Mouse (Mus musculus): ENCODE data around the gene Tpd52l1. TPM values are rescaled to one million over a fixed set of nuclear protein-coding genes. Genes with fewer than 3 reads are reported as not detected.
A peak's percentile ranks its signal among the peaks of the same experiment; 100 is the strongest.

Tpd52l1 gene
- polyA plus RNA-seq, 1 experiment, result 1.3 TPM

- WGBS, result 2% methylated on average over 41 of the region's 44 CpGs
- Histone ChIP-seq H3K4me1 (ENCODE audit: control insufficient read depth, insufficient read depth, insufficient read length, low read length) (no peaks in the 10 kb centered on the region), H3K36me3 (ENCODE audit: control insufficient read depth, insufficient read depth, low read length) (peaks cover 2% of the 10 kb centered on the region), H3K27me3 (ENCODE audit: control insufficient read depth, insufficient read depth, low read length) (no peaks in the 10 kb centered on the region), H3K4me3 (ENCODE audit: low read depth, low read length) (peak within 1 kb of the TSS; percentile 93), H3K27ac (ENCODE audit: insufficient read depth, low read depth, low read length) (peak within 1 kb of the TSS; percentile 88)
- TF ChIP-seq CTCF (IDR thresholded peaks at IDR 0.05; ENCODE audit: extremely low read depth, insufficient read length, insufficient replicate concordance, low read depth, low read length) (no peak), POLR2A (IDR thresholded peaks at IDR 0.05; ENCODE audit: low read depth, low read length) (peak; percentile 80; the same call in 1 of the 2 replicates)
Observed at GRCm38 (mm10) chr10:31312865-31313848, 132.6 kb downstream of the Tpd52l1 start, which contains the start of gene Hddc2. Hddc2 (plus strand) TSS chr10:31313383.

GRCm38 (mm10) chr10:31307024-31307598 is 138.6 kb downstream of the Tpd52l1 start:
- no peak for TF ChIP-seq CTCF (IDR thresholded peaks at IDR 0.05; ENCODE audit: extremely low read depth, insufficient read length, insufficient replicate concordance, low read depth, low read length)
- TF ChIP-seq POLR2A (IDR thresholded peaks at IDR 0.05; ENCODE audit: low read depth, low read length), result no peak
- Histone ChIP-seq H3K27me3 (ENCODE audit: control insufficient read depth, insufficient read depth, low read length) (no peaks in the 10 kb centered on the region), H3K27ac (ENCODE audit: insufficient read depth, low read depth, low read length) (no peak overlapping the region), H3K36me3 (ENCODE audit: control insufficient read depth, insufficient read depth, low read length) (no peaks in the 10 kb centered on the region), H3K4me1 (ENCODE audit: control insufficient read depth, insufficient read depth, insufficient read length, low read length) (no peaks in the 10 kb centered on the region), H3K4me3 (ENCODE audit: low read depth, low read length) (no peak overlapping the region)
- WGBS, result 14% methylated on average over 1 of the region's 1 CpGs

GRCm38 (mm10) chr10:31303446-31303845 is 142.3 kb downstream of the Tpd52l1 start:
- 95% methylated on average over 2 of the region's 2 CpGs for WGBS
- Histone ChIP-seq H3K27me3 (ENCODE audit: control insufficient read depth, insufficient read depth, low read length) (no peaks in the 10 kb centered on the region), H3K27ac (ENCODE audit: insufficient read depth, low read depth, low read length) (no peak overlapping the region), H3K36me3 (ENCODE audit: control insufficient read depth, insufficient read depth, low read length) (no peaks in the 10 kb centered on the region), H3K4me3 (ENCODE audit: low read depth, low read length) (no peak overlapping the region), H3K4me1 (ENCODE audit: control insufficient read depth, insufficient read depth, insufficient read length, low read length) (no peaks in the 10 kb centered on the region)
- TF ChIP-seq POLR2A (IDR thresholded peaks at IDR 0.05; ENCODE audit: low read depth, low read length) (no peak), CTCF (IDR thresholded peaks at IDR 0.05; ENCODE audit: extremely low read depth, insufficient read length, insufficient replicate concordance, low read depth, low read length) (no peak)

GRCm38 (mm10) chr10:31300292-31300691 is 145.5 kb downstream of the Tpd52l1 start:
- Histone ChIP-seq H3K36me3 (ENCODE audit: control insufficient read depth, insufficient read depth, low read length) (no peaks in the 10 kb centered on the region), H3K27ac (ENCODE audit: insufficient read depth, low read depth, low read length) (no peak overlapping the region), H3K27me3 (ENCODE audit: control insufficient read depth, insufficient read depth, low read length) (no peaks in the 10 kb centered on the region), H3K4me3 (ENCODE audit: low read depth, low read length) (no peak overlapping the region), H3K4me1 (ENCODE audit: control insufficient read depth, insufficient read depth, insufficient read length, low read length) (no peaks in the 10 kb centered on the region)
- WGBS, result 39% methylated on average over 1 of the region's 1 CpGs
- TF ChIP-seq CTCF (IDR thresholded peaks at IDR 0.05; ENCODE audit: extremely low read depth, insufficient read length, insufficient replicate concordance, low read depth, low read length) (no peak), POLR2A (IDR thresholded peaks at IDR 0.05; ENCODE audit: low read depth, low read length) (no peak)

GRCm38 (mm10) chr10:31298921-31299574 is 146.7 kb downstream of the Tpd52l1 start:
- Histone ChIP-seq H3K4me3 (ENCODE audit: low read depth, low read length) (no peak overlapping the region), H3K36me3 (ENCODE audit: control insufficient read depth, insufficient read depth, low read length) (no peaks in the 10 kb centered on the region), H3K4me1 (ENCODE audit: control insufficient read depth, insufficient read depth, insufficient read length, low read length) (no peaks in the 10 kb centered on the region), H3K27me3 (ENCODE audit: control insufficient read depth, insufficient read depth, low read length) (no peaks in the 10 kb centered on the region), H3K27ac (ENCODE audit: insufficient read depth, low read depth, low read length) (no peak overlapping the region)
- WGBS, result 32% methylated on average over 6 of the region's 6 CpGs
- TF ChIP-seq CTCF (IDR thresholded peaks at IDR 0.05; ENCODE audit: extremely low read depth, insufficient read length, insufficient replicate concordance, low read depth, low read length), result no peak
- TF ChIP-seq POLR2A (IDR thresholded peaks at IDR 0.05; ENCODE audit: low read depth, low read length), result no peak

- Histone ChIP-seq H3K27me3 (ENCODE audit: control insufficient read depth, insufficient read depth, low read length) (no peaks in the 10 kb centered on the region), H3K4me3 (ENCODE audit: low read depth, low read length) (no peak overlapping the region), H3K4me1 (ENCODE audit: control insufficient read depth, insufficient read depth, insufficient read length, low read length) (no peaks in the 10 kb centered on the region), H3K36me3 (ENCODE audit: control insufficient read depth, insufficient read depth, low read length) (no peaks in the 10 kb centered on the region), H3K27ac (ENCODE audit: insufficient read depth, low read depth, low read length) (no peak overlapping the region)
- 57% methylated on average over 2 of the region's 2 CpGs for WGBS
- TF ChIP-seq CTCF (IDR thresholded peaks at IDR 0.05; ENCODE audit: extremely low read depth, insufficient read length, insufficient replicate concordance, low read depth, low read length) (no peak), POLR2A (IDR thresholded peaks at IDR 0.05; ENCODE audit: low read depth, low read length) (no peak)
Observed at GRCm38 (mm10) chr10:31298263-31298662, 147.5 kb downstream of the Tpd52l1 start.
